Mouse (Mus musculus) neural tube, embryonic 11.5 days (tissue): ENCODE measurements around the gene Dyrk1a. TPM values are rescaled to one million over a fixed set of nuclear protein-coding genes. Genes with fewer than 3 reads are reported as not detected.

Experiments
- ATAC-seq: fragments of 200-750 bp; cut with Nextera tagmentation; 2 replicates; pipeline ENCODE4 v1.8.0; 2017; ENCODE audit warnings: moderate number of reproducible peaks, mild to moderate bottlenecking, moderate TSS enrichment, moderate library complexity; ENCODE audit not compliant: insufficient read depth, low FRiP score, low TSS enrichment
- DNase-seq: peaks from one replicate; pipeline ENCODE4 v3.0.0-alpha.2; 2015; ENCODE audit warnings: low spot score
- H3K27ac ChIP-seq: fragments of 300-500 bp; sonication (generic); 2 replicates; pipeline ENCODE4 v1.5.1; 2014; ENCODE audit warnings: low read depth, mild to moderate bottlenecking, low read length
- H3K27me3 ChIP-seq: fragments of 300-500 bp; sonication (generic); 2 replicates; pipeline ENCODE4 v1.6.1; 2014; ENCODE audit warnings: mild to moderate bottlenecking, low read length, mixed read lengths; ENCODE audit not compliant: control insufficient read depth, insufficient read depth
- H3K36me3 ChIP-seq: fragments of 300-500 bp; sonication (generic); 2 replicates; pipeline ENCODE4 v1.6.1; 2014; ENCODE audit warnings: mild to moderate bottlenecking, low read length, moderate library complexity, mixed read lengths; ENCODE audit not compliant: control insufficient read depth, insufficient read depth
- H3K4me1 ChIP-seq: fragments of 300-500 bp; sonication (generic); 2 replicates; pipeline ENCODE4 v1.6.1; 2014; ENCODE audit warnings: low read length, mixed read lengths; ENCODE audit not compliant: control insufficient read depth, insufficient read depth
- H3K4me2 ChIP-seq: fragments of 300-500 bp; sonication (generic); 2 replicates; pipeline ENCODE4 v1.6.1; 2014; ENCODE audit warnings: low read depth, mild to moderate bottlenecking, moderate library complexity
- H3K4me3 ChIP-seq: fragments of 300-500 bp; sonication (generic); 2 replicates; pipeline ENCODE4 v1.5.1; 2014; ENCODE audit warnings: low read depth, low read length
- H3K9ac ChIP-seq: fragments of 300-500 bp; sonication (generic); 2 replicates; pipeline ENCODE4 v1.6.1; 2014; ENCODE audit warnings: mild to moderate bottlenecking, low read length
- H3K9me3 ChIP-seq: fragments of 300-500 bp; sonication (generic); 2 replicates; pipeline ENCODE4 v1.6.1; 2016; ENCODE audit warnings: low read length; ENCODE audit not compliant: control insufficient read depth
- WGBS: fragments of 180-500 bp; shearing (Covaris S2); extraction: QIAGEN DNeasy Blood & Tissue Kit; methylation state at CpG from one replicate; pipeline ENCODE4 v1.1.7; 2014; 5-methylcytosine and 5-hydroxymethylcytosine counted together
- polyA plus RNA-seq: library from polyadenylated mRNA; unstranded; fragments of >200 nt; fragmentation: Nextera tagmentation; extraction: Ambion mirVana; gene quantifications from 2 replicates; pipeline ENCODE4 v1.2.1, GENCODE M21; 2014

Gene Dyrk1a
- polyA plus RNA-seq, 1 experiment from 2014 or later: 12.1 TPM

DNA sequence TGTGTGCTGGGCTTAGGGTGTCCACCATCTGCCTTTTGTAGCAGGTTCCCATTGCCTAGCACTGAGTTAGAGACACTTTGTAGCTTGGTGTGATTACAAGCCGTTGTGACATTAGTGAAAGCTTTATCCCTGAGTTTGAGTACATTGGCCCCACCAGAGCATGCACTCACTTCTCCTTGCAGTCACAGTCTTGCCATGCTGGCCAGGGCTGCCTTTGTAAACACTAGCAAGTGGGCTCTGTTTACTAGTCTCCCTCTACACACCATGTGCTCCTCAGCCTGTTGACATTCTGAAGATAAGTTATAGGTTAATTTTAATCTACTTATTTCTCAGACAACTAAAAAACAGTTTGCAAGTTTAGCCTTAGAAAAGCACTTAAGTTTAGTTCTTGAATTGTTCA is 37.7 kb downstream of the Dyrk1a start:
- 74% methylated on average over 1 of the region's 1 CpGs for WGBS
- Histone ChIP-seq H3K27me3 (no peaks in the 10 kb centered on the region), H3K27ac (no peak overlapping the region), H3K4me2 (no peak overlapping the region), H3K9ac (no peak overlapping the region), H3K36me3 (no peaks in the 10 kb centered on the region), H3K4me3 (no peak overlapping the region), H3K9me3 (no peaks in the 10 kb centered on the region), H3K4me1 (0 out of 2 replicates have a peak, but pooled peaks cover 7% of the 10 kb centered on the region)
- ATAC-seq (no peak), DNase-seq (no peak)

DNA sequence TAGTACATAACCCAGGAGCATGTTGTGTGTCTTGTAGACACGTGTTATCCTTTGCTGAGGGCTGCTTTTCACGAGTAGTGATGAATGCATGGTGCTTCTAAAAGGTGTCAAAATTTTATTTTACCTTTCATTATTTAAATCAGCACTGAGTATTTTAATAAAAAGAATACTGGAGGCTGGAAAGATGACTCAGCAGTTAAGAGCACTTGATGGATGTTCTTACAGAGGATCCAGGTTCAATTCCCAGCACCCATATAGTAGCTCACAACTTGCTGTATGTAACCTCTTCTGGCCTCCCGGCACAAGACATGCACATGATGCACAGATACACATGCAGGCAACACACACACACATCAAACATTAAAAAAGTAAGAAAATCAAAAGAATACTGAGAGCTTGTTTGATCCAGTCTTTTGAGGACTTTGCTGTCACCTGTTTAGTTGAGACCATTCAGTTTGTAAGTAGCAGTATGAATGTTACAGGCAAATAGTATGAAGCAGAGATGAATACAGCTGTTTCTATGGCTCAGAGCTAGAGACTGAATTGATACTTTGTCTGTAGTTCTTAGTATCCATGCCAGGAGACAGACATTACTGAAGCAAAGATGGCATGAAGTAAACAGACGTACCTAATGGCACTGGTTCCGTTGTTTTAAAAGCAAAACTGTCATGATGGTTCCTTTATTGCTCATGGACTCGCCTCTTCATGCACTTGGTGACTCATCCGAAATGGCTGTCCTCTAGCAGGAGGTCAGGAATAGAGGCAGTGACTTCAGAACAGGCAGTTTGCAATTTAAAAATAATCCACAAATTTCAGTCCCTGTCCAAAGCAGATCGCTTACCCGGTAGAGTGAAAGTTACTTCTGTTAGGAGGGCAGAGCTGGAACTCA is 39.1 kb downstream of the Dyrk1a start:
- DNase-seq: no peak
- Histone ChIP-seq H3K27me3 (no peaks in the 10 kb centered on the region), H3K9me3 (no peaks in the 10 kb centered on the region), H3K4me2 (no peak overlapping the region), H3K4me3 (no peak overlapping the region), H3K27ac (no peak overlapping the region), H3K36me3 (no peaks in the 10 kb centered on the region), H3K4me1 (no peaks in the 10 kb centered on the region), H3K9ac (no peak overlapping the region)
- ATAC-seq: no peak
- 89% methylated on average over 9 of the region's 9 CpGs for WGBS

DNA sequence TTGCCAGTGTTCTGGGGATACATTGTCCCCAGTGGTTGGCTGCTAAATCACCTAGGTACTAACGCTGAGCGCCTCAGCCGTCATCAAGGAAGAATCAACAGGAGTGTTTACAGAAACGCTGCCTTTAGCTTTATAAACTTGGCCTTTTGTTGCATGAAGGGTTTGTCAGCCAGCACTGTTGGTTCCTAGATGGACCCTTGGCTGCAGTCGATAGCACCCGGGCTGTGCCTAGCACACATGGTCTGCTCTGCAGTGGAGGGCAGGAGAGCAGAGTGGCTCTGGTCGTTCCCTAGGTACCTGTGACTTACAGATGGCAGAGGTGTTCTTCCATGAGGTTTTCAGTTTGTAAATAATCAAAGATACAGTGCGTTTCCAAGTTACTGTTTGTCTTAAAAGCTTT is 42.8 kb downstream of the Dyrk1a start:
- Histone ChIP-seq H3K27ac (no peak overlapping the region), H3K36me3 (no peaks in the 10 kb centered on the region), H3K4me1 (no peaks in the 10 kb centered on the region), H3K4me2 (no peak overlapping the region), H3K27me3 (no peaks in the 10 kb centered on the region), H3K9me3 (no peaks in the 10 kb centered on the region), H3K9ac (no peak overlapping the region), H3K4me3 (no peak overlapping the region)
- ATAC-seq (no peak), DNase-seq (no peak)
- 82% methylated on average over 8 of the region's 8 CpGs for WGBS

DNA sequence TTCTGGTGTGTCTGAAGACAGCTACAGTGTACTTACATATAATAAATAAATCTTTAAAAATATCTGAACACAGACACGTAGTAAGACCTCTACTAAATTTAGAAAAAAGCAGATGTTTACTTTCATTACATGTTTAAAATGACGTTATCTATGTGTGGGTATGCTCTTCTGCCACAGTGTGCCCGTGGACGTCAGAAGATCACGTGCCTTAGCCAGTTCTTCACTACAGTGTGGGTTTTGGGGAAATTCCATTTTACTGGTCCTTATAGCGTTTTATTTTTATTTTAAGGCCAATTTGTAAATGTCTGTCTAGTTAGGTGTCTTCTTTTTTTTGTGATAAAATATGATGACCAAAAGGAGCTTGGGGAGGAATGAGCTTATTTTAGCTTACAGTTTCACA is 47.4 kb downstream of the Dyrk1a start:
- Histone ChIP-seq H3K9ac (no peak overlapping the region), H3K27ac (no peak overlapping the region), H3K4me3 (no peak overlapping the region), H3K4me2 (no peak overlapping the region), H3K27me3 (no peaks in the 10 kb centered on the region), H3K4me1 (no peaks in the 10 kb centered on the region), H3K9me3 (no peaks in the 10 kb centered on the region), H3K36me3 (no peaks in the 10 kb centered on the region)
- ATAC-seq (no peak), DNase-seq (no peak)
- WGBS: 93% methylated on average over 6 of the region's 6 CpGs

DNA sequence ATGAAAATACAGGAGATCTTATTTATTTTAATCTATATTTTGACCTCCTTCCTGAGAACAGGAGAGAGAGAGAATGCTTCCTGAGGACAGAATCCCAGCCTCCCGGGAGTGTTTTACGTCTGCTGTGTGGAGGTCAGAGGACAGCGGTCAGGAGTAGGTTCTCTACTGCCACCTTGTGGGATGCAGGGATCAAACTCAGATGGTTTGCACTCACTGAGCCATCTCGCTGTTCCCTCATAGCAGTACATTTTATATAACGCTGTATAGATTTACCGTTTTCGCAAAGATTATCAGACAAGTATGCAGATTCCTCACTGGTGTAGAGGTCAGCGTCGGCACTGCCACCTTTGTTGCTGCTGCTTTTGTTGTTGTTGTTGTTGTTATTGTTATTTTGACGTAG is 48.7 kb downstream of the Dyrk1a start:
- Histone ChIP-seq H3K4me1 (no peaks in the 10 kb centered on the region), H3K4me3 (no peak overlapping the region), H3K9ac (no peak overlapping the region), H3K27ac (no peak overlapping the region), H3K4me2 (no peak overlapping the region), H3K27me3 (no peaks in the 10 kb centered on the region), H3K9me3 (no peaks in the 10 kb centered on the region), H3K36me3 (no peaks in the 10 kb centered on the region)
- ATAC-seq (no peak), DNase-seq (peak; percentile 30)
- WGBS: 56% methylated on average over 10 of the region's 10 CpGs

DNA sequence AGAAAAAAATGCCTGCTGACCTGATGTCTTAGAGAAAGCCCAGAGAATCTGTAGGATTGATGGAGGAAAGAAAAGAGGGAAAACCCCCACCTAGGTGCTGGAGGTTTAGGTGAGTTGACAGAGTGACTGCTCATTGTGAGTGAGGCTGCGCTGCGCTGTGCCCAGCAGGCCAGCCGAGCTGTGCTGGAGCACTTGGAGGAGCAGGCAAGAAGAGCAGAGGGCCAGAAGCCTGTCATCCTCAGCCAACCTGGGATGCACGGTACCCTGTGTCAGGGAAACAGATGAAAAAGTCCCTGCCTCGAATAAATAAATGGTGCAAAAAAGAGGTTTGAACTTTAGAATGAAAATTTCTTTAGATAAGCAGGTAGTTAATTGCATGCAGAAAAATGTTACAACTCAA is 49.5 kb downstream of the Dyrk1a start:
- Histone ChIP-seq H3K9me3 (no peaks in the 10 kb centered on the region), H3K4me2 (no peak overlapping the region), H3K27me3 (no peaks in the 10 kb centered on the region), H3K4me3 (no peak overlapping the region), H3K4me1 (no peaks in the 10 kb centered on the region), H3K36me3 (no peaks in the 10 kb centered on the region), H3K27ac (no peak overlapping the region), H3K9ac (no peak overlapping the region)
- DNase-seq (no peak), ATAC-seq (no peak)
- whole genome bisulfite sequencing: 93% methylated on average over 5 of the region's 5 CpGs

DNA sequence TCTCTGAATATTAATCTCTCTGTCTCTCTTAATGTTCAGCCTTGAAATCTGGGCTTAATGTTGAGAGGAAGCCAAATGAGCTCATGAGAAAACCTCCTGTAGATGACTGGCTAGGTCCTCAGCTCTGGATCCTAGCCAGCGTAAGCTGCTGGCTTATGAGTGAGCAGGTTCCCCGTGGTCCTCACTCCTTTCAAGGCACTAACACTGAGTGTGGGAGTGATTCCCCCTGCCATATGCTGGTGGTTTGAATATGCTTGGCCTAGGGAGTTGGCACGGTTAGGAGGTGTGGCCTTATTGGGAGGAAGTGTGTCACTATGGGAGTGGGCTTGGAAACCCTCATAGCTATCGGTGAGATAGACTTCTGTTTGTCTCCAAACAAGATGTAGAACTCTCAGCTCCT is 55.1 kb downstream of the Dyrk1a start:
- Histone ChIP-seq H3K27me3 (no peaks in the 10 kb centered on the region), H3K36me3 (no peaks in the 10 kb centered on the region), H3K4me1 (no peaks in the 10 kb centered on the region), H3K4me2 (no peak overlapping the region), H3K9me3 (no peaks in the 10 kb centered on the region), H3K27ac (no peak overlapping the region), H3K9ac (no peak overlapping the region), H3K4me3 (no peak overlapping the region)
- ATAC-seq: no peak
- DNase-seq: peak; percentile 7
- WGBS: 93% methylated on average over 4 of the region's 4 CpGs

DNA sequence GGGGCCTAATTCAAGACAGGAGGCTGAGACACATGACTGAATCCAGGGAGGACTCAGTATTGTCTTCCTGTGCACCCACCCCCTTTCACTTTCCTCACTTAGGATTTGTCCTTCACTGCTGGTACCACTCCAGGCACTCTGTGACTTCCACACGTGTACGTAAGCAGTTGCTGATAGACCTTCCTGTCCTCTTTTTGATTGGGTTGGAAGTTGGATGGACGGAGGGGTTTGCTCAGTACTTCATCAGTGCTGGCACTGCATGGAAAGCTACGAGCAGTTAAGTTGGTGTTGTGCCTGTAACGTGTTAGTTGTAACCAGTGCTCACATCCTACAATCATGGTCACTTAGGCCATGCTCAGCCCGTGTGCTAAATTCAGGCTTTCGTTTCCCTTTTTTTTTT is 55.8 kb downstream of the Dyrk1a start:
- DNase-seq (no peak), ATAC-seq (no peak)
- Histone ChIP-seq H3K4me3 (no peak overlapping the region), H3K36me3 (no peaks in the 10 kb centered on the region), H3K9ac (no peak overlapping the region), H3K4me1 (no peaks in the 10 kb centered on the region), H3K9me3 (no peaks in the 10 kb centered on the region), H3K27ac (no peak overlapping the region), H3K4me2 (no peak overlapping the region), H3K27me3 (no peaks in the 10 kb centered on the region)
- 93% methylated on average over 7 of the region's 7 CpGs for WGBS

DNA sequence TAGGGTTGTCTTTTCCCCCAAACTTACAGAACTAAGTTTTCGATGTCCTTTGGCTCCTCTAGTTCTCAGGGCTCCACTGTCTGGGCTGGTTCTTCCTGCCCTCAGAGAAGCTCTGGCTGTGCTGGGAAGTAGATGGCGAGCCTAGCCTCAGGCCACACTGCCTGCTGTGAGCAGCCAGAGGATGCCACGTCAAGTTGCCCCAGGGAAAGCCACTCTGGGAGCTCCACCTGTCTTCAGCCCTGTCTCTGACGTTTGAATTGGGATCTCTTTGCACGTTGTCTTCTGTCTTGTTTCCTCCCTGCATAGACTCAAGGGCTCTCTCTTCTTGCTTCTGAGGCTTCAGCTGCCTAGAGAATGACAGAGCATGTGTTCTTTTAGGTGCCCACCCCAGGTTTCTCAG is 57.9 kb downstream of the Dyrk1a start:
- no peak overlapping the region for H3K4me2 ChIP-seq
- DNase-seq (peak; percentile 5), ATAC-seq (no peak)
- H3K36me3 ChIP-seq: no peaks in the 10 kb centered on the region
- peaks cover 4% of the 10 kb centered on the region; the same call in 1 of the 2 replicates for H3K4me1 ChIP-seq
- no peak overlapping the region for H3K4me3 ChIP-seq
- 57% methylated on average over 5 of the region's 5 CpGs for WGBS
- H3K9me3 ChIP-seq: no peaks in the 10 kb centered on the region
- H3K9ac ChIP-seq: no peak overlapping the region
- no peaks in the 10 kb centered on the region for H3K27me3 ChIP-seq
- no peak overlapping the region for H3K27ac ChIP-seq
